In the genomic region with DNA sequence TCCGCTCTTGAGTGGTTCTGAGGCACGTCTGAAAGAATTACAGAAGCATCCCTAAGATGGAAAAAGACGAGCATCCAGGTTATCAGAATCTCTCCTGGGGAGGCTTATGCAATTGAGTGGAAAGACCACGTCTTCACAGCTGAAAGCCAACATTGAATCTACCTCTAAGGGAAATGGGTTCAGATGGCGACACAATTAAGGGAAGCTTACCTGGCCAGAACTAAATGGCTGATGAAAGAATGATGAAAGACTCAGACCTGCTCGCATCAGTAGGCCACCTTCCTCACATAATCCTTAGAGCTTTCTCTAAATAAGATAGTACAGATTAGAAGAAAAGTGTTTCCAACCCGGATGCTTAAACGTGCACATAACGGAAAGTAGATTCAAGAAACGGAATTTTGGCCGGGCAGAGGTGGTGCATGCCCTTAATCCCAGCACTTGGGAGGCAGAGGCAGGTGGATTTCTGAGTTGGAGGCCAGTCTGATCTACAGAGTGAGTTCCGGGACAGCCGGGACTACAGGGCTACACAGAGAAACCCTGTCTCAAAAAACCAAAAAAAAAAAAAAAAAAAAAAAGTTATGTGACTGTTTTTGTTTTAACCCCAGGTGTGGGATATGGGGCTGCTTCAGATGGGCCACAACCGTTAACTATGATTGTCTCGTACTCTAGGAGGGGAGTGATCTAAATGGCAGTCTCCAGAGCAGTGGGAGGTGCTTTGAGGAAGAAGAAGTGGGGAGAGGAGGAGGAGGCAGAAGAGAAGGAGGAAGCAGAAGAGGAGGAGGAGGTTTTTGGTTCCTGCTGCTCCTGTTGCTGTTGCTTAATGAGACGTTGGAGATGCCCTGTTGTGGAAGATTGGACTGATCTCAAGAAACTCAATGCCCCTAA, we compare ENCODE assay signal across 8 mouse cellular contexts. TPM values are rescaled to one million over a fixed set of nuclear protein-coding genes. Genes with fewer than 3 reads are reported as not detected.
A peak's percentile ranks its signal among the peaks of the same experiment; 100 is the strongest.
DNase-seq lines count a peak whose midpoint lies in the region; ATAC-seq and TF ChIP-seq lines count a peak whose summit lies in the region.

No protein-coding gene starts in this region.

- in situ Hi-C loops in ES-E14 (cut with MboI; ENCODE audit: low sequenced_read_pairs in 2 of 2, unreplicated experiment in 2 of 2) = no loop called here

- 20% methylated on average over 16 of the region's 16 CpGs for WGBS in heart, embryonic 14.5 days
- WGBS in forebrain, embryonic 13.5 days = 29% methylated on average over 16 of the region's 16 CpGs
- 10% methylated on average over 16 of the region's 16 CpGs for WGBS in liver, embryonic 11.5 days

- peak overlapping the region; percentile 72 for H3K4me2 ChIP-seq in heart, embryonic 14.5 days (ENCODE audit: low read length)
- peak overlapping the region; percentile 77 for H3K4me2 ChIP-seq in forebrain, embryonic 13.5 days
- H3K4me2 ChIP-seq in liver, embryonic 11.5 days = peak overlapping the region; percentile 70

- H3K4me1 ChIP-seq in heart, embryonic 14.5 days (ENCODE audit: control insufficient read depth in 2 of 2, insufficient read depth in 2 of 2, low read length in 2 of 2) = peaks cover 2 to 18% of the 10 kb centered on the region in 2 experiments
- H3K4me1 ChIP-seq in ES-E14 (ENCODE audit: control insufficient read depth in 2 of 2, insufficient read depth in 2 of 2, low read length in 2 of 2, poor library complexity in 1 of 2) = peaks cover 0 to 6% of the 10 kb centered on the region in 2 experiments; a peak in 2 of 4 replicates
- peaks cover 37% of the 10 kb centered on the region for H3K4me1 ChIP-seq in forebrain, embryonic 13.5 days
- peaks cover 51% of the 10 kb centered on the region for H3K4me1 ChIP-seq in liver, embryonic 11.5 days (replicated peaks; ENCODE audit: control insufficient read depth, insufficient read depth, low read length)

- no peak for DNase-seq in heart, postnatal 4 days
- DNase-seq in ES-E14 (ENCODE audit: low read depth, low spot score) = no peak
- no peak for DNase-seq in liver, embryonic 11.5 days (ENCODE audit: low spot score)
- DNase-seq in splenic B cell, adult 2 months (ENCODE audit: low read depth, low spot score) = peak; percentile 47
- no peak for DNase-seq in embryo, embryonic 11 days
- no peak for DNase-seq in testis, postnatal 14 days (ENCODE audit: low spot score)

- 0 out of 2 replicates have a peak, but pooled peaks cover 4% of the 10 kb centered on the region for H3K36me3 ChIP-seq in heart, embryonic 14.5 days (ENCODE audit: control insufficient read depth, insufficient read depth, low read length)
- peaks cover 1% of the 10 kb centered on the region; the same call in 1 of the 2 replicates for H3K36me3 ChIP-seq in ES-E14 (ENCODE audit: control insufficient read depth, insufficient read depth, low read length, poor library complexity, severe bottlenecking)
- H3K36me3 ChIP-seq in forebrain, embryonic 13.5 days (ENCODE audit: poor library complexity, severe bottlenecking) = no peaks in the 10 kb centered on the region
- H3K36me3 ChIP-seq in liver, embryonic 11.5 days (ENCODE audit: control insufficient read depth, insufficient read depth, low read length) = peaks cover 3% of the 10 kb centered on the region; the same call in 1 of the 2 replicates
- H3K36me3 ChIP-seq in splenic B cell, adult 2 months (ENCODE audit: control insufficient read depth, insufficient read depth, low read length, poor library complexity, severe bottlenecking) = no peaks in the 10 kb centered on the region

- H3K9ac ChIP-seq in heart, embryonic 14.5 days (ENCODE audit: low read length) = peak overlapping the region; percentile 97
- H3K9ac ChIP-seq in ES-E14 (ENCODE audit: insufficient read depth, low read depth, low read length, poor library complexity, severe bottlenecking) = peak overlapping the region; percentile 95
- peak overlapping the region; percentile 96 for H3K9ac ChIP-seq in forebrain, embryonic 13.5 days
- H3K9ac ChIP-seq in liver, embryonic 11.5 days (ENCODE audit: low read depth, low read length) = peak overlapping the region; percentile 87

- ATAC-seq in heart, embryonic 14.5 days (ENCODE audit: insufficient number of reproducible peaks, insufficient read depth, low FRiP score, low read depth) = no peak
- ATAC-seq in forebrain, embryonic 13.5 days = no peak; the same call in 1 of the 2 replicates
- ATAC-seq in liver, embryonic 11.5 days (replicated peaks; ENCODE audit: low FRiP score) = peak; percentile 29; the same call in 1 of the 2 replicates

- H3K9me3 ChIP-seq in heart, embryonic 14.5 days (ENCODE audit: control insufficient read depth, low read length) = no peaks in the 10 kb centered on the region
- H3K9me3 ChIP-seq in ES-E14 (ENCODE audit: control insufficient read depth, insufficient read depth, low read depth, low read length) = no peaks in the 10 kb centered on the region
- H3K9me3 ChIP-seq in forebrain, embryonic 13.5 days (replicated peaks) = 0 out of 2 replicates have a peak, but pooled peaks cover 3% of the 10 kb centered on the region
- no peaks in the 10 kb centered on the region for H3K9me3 ChIP-seq in liver, embryonic 11.5 days (ENCODE audit: control insufficient read depth, low read length)

- peak overlapping the region; percentile 93 to 100 for H3K4me3 ChIP-seq in heart, embryonic 14.5 days (ENCODE audit: control insufficient read depth in 1 of 2, insufficient read depth in 1 of 2, low read depth in 1 of 2, low read length in 2 of 2)
- peak overlapping the region; percentile 83 to 86 for H3K4me3 ChIP-seq in ES-E14 (ENCODE audit: insufficient read depth in 1 of 2, low read depth in 1 of 2, low read length in 2 of 2, poor library complexity in 1 of 2, severe bottlenecking in 1 of 2)
- H3K4me3 ChIP-seq in forebrain, embryonic 13.5 days = peak overlapping the region; percentile 90
- H3K4me3 ChIP-seq in liver, embryonic 11.5 days (ENCODE audit: low read depth, low read length) = peak overlapping the region; percentile 87

- no peaks in the 10 kb centered on the region for H3K27me3 ChIP-seq in heart, embryonic 14.5 days (ENCODE audit: control insufficient read depth, insufficient read depth, low read length)
- no peaks in the 10 kb centered on the region for H3K27me3 ChIP-seq in forebrain, embryonic 13.5 days
- H3K27me3 ChIP-seq in liver, embryonic 11.5 days (replicated peaks; ENCODE audit: control insufficient read depth, insufficient read depth, low read length) = no peaks in the 10 kb centered on the region
- no peaks in the 10 kb centered on the region for H3K27me3 ChIP-seq in splenic B cell, adult 2 months (ENCODE audit: control insufficient read depth, insufficient read depth, low read length, poor library complexity, severe bottlenecking)

- peak overlapping the region; percentile 86 to 99 for H3K27ac ChIP-seq in heart, embryonic 14.5 days (replicated peaks in 1 of 2; ENCODE audit: control insufficient read depth in 1 of 2, insufficient read depth in 1 of 2, low read depth in 2 of 2, low read length in 2 of 2)
- H3K27ac ChIP-seq in ES-E14 (ENCODE audit: insufficient read depth, low read depth, low read length, poor library complexity, severe bottlenecking) = peak overlapping the region; percentile 97; the same call in 1 of the 2 replicates
- H3K27ac ChIP-seq in forebrain, embryonic 13.5 days = peak overlapping the region; percentile 99
- peak overlapping the region; percentile 98 for H3K27ac ChIP-seq in liver, embryonic 11.5 days (ENCODE audit: low read depth, low read length)

TF ChIP-seq in ES-E14, 5 proteins besides CTCF, POLR2A, EP300 and RAD21:
- TF ChIP-seq ZC3H11A (IDR thresholded peaks at IDR 0.05; ENCODE audit: borderline replicate concordance, low read depth, low read length) (no peak), MAFK (IDR thresholded peaks at IDR 0.05; ENCODE audit: insufficient read depth, low read depth, low read length) (no peak), CHD2 (IDR thresholded peaks at IDR 0.05; ENCODE audit: low read depth, low read length) (no peak), ZNF384 (IDR thresholded peaks at IDR 0.05; ENCODE audit: low read depth, low read length) (no peak), HCFC1 (IDR thresholded peaks at IDR 0.05; ENCODE audit: borderline replicate concordance, insufficient read depth, low read length) (no peak)

RNA-seq across cellular contexts. Expression of gene March6, which starts 0.8 kb away (rescaled TPM):
- polyA plus RNA-seq in heart, embryonic 14.5 days (2014; fragmentation: Nextera tagmentation; extraction: Ambion mirVana) = 37.6 and 40.7 TPM in 2 replicates
- 10 to 100 TPM; 92.5 to 97.5 TPM for total RNA-seq in heart, postnatal 4 days (2021)
- total RNA-seq in ES-E14 (2012; rRNA removed) = 67.6 and 83.4 TPM in 2 replicates
- polyA plus RNA-seq in forebrain, embryonic 13.5 days (2015; fragmentation: Nextera tagmentation; extraction: Ambion mirVana) = 57.5 and 66.4 TPM in 2 replicates
- 35.5 and 36.1 TPM in 2 replicates for polyA plus RNA-seq in liver, embryonic 11.5 days (2014; fragmentation: Nextera tagmentation; extraction: Ambion mirVana)

RNA-seq across cellular contexts. Expression of gene Cmbl, which starts 33.5 kb away (rescaled TPM):
- polyA plus RNA-seq in heart, embryonic 14.5 days (2014; fragmentation: Nextera tagmentation; extraction: Ambion mirVana) = 9.7 and 12.4 TPM in 2 replicates
- 10 to 100 TPM; 13.9 to 14.6 TPM for total RNA-seq in heart, postnatal 4 days (2021)
- total RNA-seq in ES-E14 (2012; rRNA removed) = 0.48 and 0.76 TPM in 2 replicates
- polyA plus RNA-seq in forebrain, embryonic 13.5 days (2015; fragmentation: Nextera tagmentation; extraction: Ambion mirVana) = 2.1 TPM in 2 replicates
- 2.9 TPM in 2 replicates for polyA plus RNA-seq in liver, embryonic 11.5 days (2014; fragmentation: Nextera tagmentation; extraction: Ambion mirVana)
